Comparison of ENCODE assay signal across 12 mouse cellular contexts in genomic region chr11:98590548-98591445, GRCm38 (mm10).
DNase-seq lines count a peak whose midpoint lies in the region.
"Had no signal": no experiment of that assay in that cellular context is flagged by ENCODE, and none has a peak within 500 bp of the region (broad histone marks: within the 10 kb centered on the region; RNA-seq: fewer than 3 reads in every experiment).

No protein-coding gene starts in this region.

- peak; percentile 57 to 61 for DNase-seq in cerebellum, adult 18-20 months
- no peak for DNase-seq in cerebellum, postnatal 4 days (ENCODE audit: low spot score in 2 of 2)
- peak; percentile 14 to 32 for DNase-seq in kidney, postnatal 36 days
- no peak for DNase-seq in kidney, postnatal 14 days
- DNase-seq in cerebellum, adult 9-10 months, result peak; percentile 71
- peak; percentile 57 for DNase-seq in retina, embryonic 14.5 days (ENCODE audit: low spot score)
- no peak for DNase-seq in adipocyte (ENCODE audit: low spot score)
- DNase-seq: adrenal gland, postnatal 25 days; gastrocnemius, postnatal 14 days; kidney, postnatal 10 days; lung, adult 18-20 months; thymus, postnatal 36 days had no signal

Comparison
In these comparisons a context has a peak if more than half of its experiments do, and no peak if none do; other contexts are left out.
1. DNase-seq: peak in cerebellum, adult 18-20 months (2 of 2), kidney, postnatal 36 days (2 of 2), cerebellum, adult 9-10 months (single experiment) and retina, embryonic 14.5 days (single experiment); none in cerebellum, postnatal 4 days (0 of 2), kidney, postnatal 14 days (single experiment) and adipocyte (single experiment).